Mouse (Mus musculus) cortical plate, adult 2 months (tissue): Measurements from ENCODE around the gene Sema5a.

Source experiments
- CTCF ChIP-seq: fragments of 200-500 bp; IDR thresholded peaks from 2 replicates; pipeline ENCODE4 v1.5.1; 2011; ENCODE audit warnings: mild to moderate bottlenecking, control low read depth, low read length; ENCODE audit not compliant: insufficient read depth; ENCODE audit errors: extremely low read depth
- POLR2A ChIP-seq: fragments of 200-500 bp; IDR thresholded peaks from 2 replicates; pipeline ENCODE4 v1.6.1; 2011; ENCODE audit warnings: mild to moderate bottlenecking, low read length, control low read depth; ENCODE audit not compliant: insufficient read depth; ENCODE audit errors: extremely low read depth

GRCm38 (mm10) chr15:32328370-32329004 is 83.9 kb downstream of the Sema5a start:
- no peak for TF ChIP-seq CTCF
- TF ChIP-seq POLR2A: no peak
